Mouse (Mus musculus) myocyte (in vitro differentiated cells): ENCODE measurements at regions not wholly inside any gene's neighbourhood (a gene's known extent, or its start where the extent isn't known, plus 50 kb on each side); places are given as distances from the start of the nearest gene placed in this dataset.

Experiments used
- H3K27me3 ChIP-seq: one replicate; pipeline ENCODE4 v1.6.1; 2011; ENCODE audit not compliant: control insufficient read depth, insufficient read depth, insufficient read length
- H3K36me3 ChIP-seq: one replicate; pipeline ENCODE4 v1.6.1; 2011; ENCODE audit not compliant: control insufficient read depth, insufficient read depth
- H3K4me2 ChIP-seq: one replicate; pipeline ENCODE4 v1.6.1; 2011; ENCODE audit warnings: low read depth, control low read depth
- H3K4me3 ChIP-seq: one replicate; pipeline ENCODE4 v1.5.1; 2011; ENCODE audit warnings: mild to moderate bottlenecking, control low read depth, moderate library complexity
- H3K79me2 ChIP-seq: one replicate; pipeline ENCODE4 v1.6.1; 2011; ENCODE audit not compliant: control insufficient read depth, insufficient read depth
- H3ac ChIP-seq: one replicate; pipeline ENCODE4 v1.6.1; 2011; ENCODE audit not compliant: control insufficient read depth, insufficient read length
- CEBPB ChIP-seq: IDR thresholded peaks from 2 replicates; pipeline ENCODE4 v1.6.1; 2011; ENCODE audit warnings: mild to moderate bottlenecking, moderate library complexity; ENCODE audit not compliant: poor library complexity, insufficient read depth, severe bottlenecking
- E2F4 ChIP-seq: IDR thresholded peaks from one replicate; pipeline ENCODE4 v1.6.1; 2011; ENCODE audit warnings: mild to moderate bottlenecking, control low read depth, moderate library complexity; ENCODE audit not compliant: insufficient read depth
- MAX ChIP-seq: IDR thresholded peaks from one replicate; pipeline ENCODE4 v1.6.1; 2011; ENCODE audit warnings: low read depth, mild to moderate bottlenecking, control low read depth
- MYOD1 ChIP-seq, 3 experiments: IDR thresholded peaks; one replicate each; pipeline ENCODE4 v1.6.1; 2011; ENCODE audit warnings: control low read depth in 2 of 3, low read depth in 2 of 3, mild to moderate bottlenecking in 2 of 3, moderate library complexity in 1 of 3; ENCODE audit not compliant: insufficient read length in 2 of 3, control insufficient read depth in 1 of 3
- MYOG ChIP-seq, 3 experiments: IDR thresholded peaks; one replicate each; pipeline ENCODE4 v1.6.1; 2011; ENCODE audit warnings: control low read depth in 2 of 3, low read depth in 2 of 3, mild to moderate bottlenecking in 2 of 3; ENCODE audit not compliant: insufficient read length in 2 of 3, control insufficient read depth in 1 of 3, insufficient read depth in 1 of 3
- POLR2A ChIP-seq: IDR thresholded peaks from one replicate; pipeline ENCODE4 v1.6.1; 2011; ENCODE audit warnings: low read depth, mild to moderate bottlenecking, control low read depth, moderate library complexity; ENCODE audit not compliant: insufficient read length
- POLR2AphosphoS2 ChIP-seq: IDR thresholded peaks from one replicate; pipeline ENCODE4 v1.6.1; 2011; ENCODE audit warnings: low read depth, control low read depth; ENCODE audit not compliant: insufficient read length
- REST ChIP-seq: IDR thresholded peaks from one replicate; pipeline ENCODE4 v1.6.1; 2011; ENCODE audit warnings: mild to moderate bottlenecking, control low read depth, moderate library complexity; ENCODE audit not compliant: insufficient read depth, insufficient read length
- SRF ChIP-seq: IDR thresholded peaks from one replicate; pipeline ENCODE4 v1.6.1; 2011; ENCODE audit warnings: low read depth; ENCODE audit not compliant: control insufficient read depth, insufficient read length
- TCF12 ChIP-seq: IDR thresholded peaks from one replicate; pipeline ENCODE4 v1.6.1; 2011; ENCODE audit warnings: mild to moderate bottlenecking, control low read depth; ENCODE audit not compliant: poor library complexity, insufficient read depth, severe bottlenecking
- TCF3 ChIP-seq: IDR thresholded peaks from one replicate; pipeline ENCODE4 v1.6.1; 2011; ENCODE audit warnings: low read depth, control low read depth; ENCODE audit not compliant: insufficient read length
- USF1 ChIP-seq: IDR thresholded peaks from one replicate; pipeline ENCODE4 v1.6.1; 2011; ENCODE audit warnings: low read depth, mild to moderate bottlenecking, control low read depth, moderate library complexity

GRCm38 (mm10) chr12:110046613-110047012, 232.3 kb upstream of the Dio3 start:
- Histone ChIP-seq H3K36me3 (no peaks in the 10 kb centered on the region), H3K4me2 (no peak overlapping the region), H3K27me3 (no peaks in the 10 kb centered on the region), H3ac (no peak overlapping the region), H3K4me3 (no peak overlapping the region), H3K79me2 (no peaks in the 10 kb centered on the region)
- no peak for TF ChIP-seq CEBPB
- TF ChIP-seq POLR2A, result no peak
- TF ChIP-seq MAX, result no peak
- no peak for TF ChIP-seq SRF
- TF ChIP-seq TCF12, result no peak
- no peak for TF ChIP-seq MYOG (IDR thresholded peaks at IDR 0.05; ENCODE audit: control insufficient read depth in 1 of 3, insufficient read depth in 1 of 3, insufficient read length in 2 of 3, low read depth in 2 of 3)
- no peak for TF ChIP-seq REST
- TF ChIP-seq POLR2AphosphoS2, result no peak
- TF ChIP-seq MYOD1 (IDR thresholded peaks at IDR 0.05; ENCODE audit: control insufficient read depth in 1 of 3, insufficient read length in 2 of 3, low read depth in 2 of 3), result no peak
- no peak for TF ChIP-seq TCF3
- no peak for TF ChIP-seq E2F4
- no peak for TF ChIP-seq USF1

- Histone ChIP-seq H3K4me2 (no peak overlapping the region), H3K36me3 (no peaks in the 10 kb centered on the region), H3ac (no peak overlapping the region), H3K79me2 (no peaks in the 10 kb centered on the region), H3K4me3 (no peak overlapping the region), H3K27me3 (no peaks in the 10 kb centered on the region)
- TF ChIP-seq MYOD1 (IDR thresholded peaks at IDR 0.05; ENCODE audit: control insufficient read depth in 1 of 3, insufficient read length in 2 of 3, low read depth in 2 of 3) (no peak), TCF12 (no peak), USF1 (no peak), MAX (no peak), TCF3 (no peak), SRF (no peak), POLR2AphosphoS2 (no peak), POLR2A (no peak), CEBPB (no peak), REST (no peak), E2F4 (no peak), MYOG (IDR thresholded peaks at IDR 0.05; ENCODE audit: control insufficient read depth in 1 of 3, insufficient read depth in 1 of 3, insufficient read length in 2 of 3, low read depth in 2 of 3) (no peak)
Measured at GRCm38 (mm10) chr12:110047466-110048250, 231.2 kb upstream of the Dio3 start.

- Histone ChIP-seq H3K36me3 (no peaks in the 10 kb centered on the region), H3K27me3 (no peaks in the 10 kb centered on the region), H3K4me3 (no peak overlapping the region), H3K4me2 (no peak overlapping the region), H3K79me2 (no peaks in the 10 kb centered on the region), H3ac (no peak overlapping the region)
- TF ChIP-seq CEBPB (no peak), POLR2AphosphoS2 (no peak), TCF3 (no peak), POLR2A (no peak), MYOD1 (IDR thresholded peaks at IDR 0.05; ENCODE audit: control insufficient read depth in 1 of 3, insufficient read length in 2 of 3, low read depth in 2 of 3) (no peak), SRF (no peak), MAX (no peak), USF1 (no peak), E2F4 (no peak), REST (no peak), TCF12 (no peak), MYOG (IDR thresholded peaks at IDR 0.05; ENCODE audit: control insufficient read depth in 1 of 3, insufficient read depth in 1 of 3, insufficient read length in 2 of 3, low read depth in 2 of 3) (no peak)
Measured at GRCm38 (mm10) chr12:110049154-110049736, 229.6 kb upstream of the Dio3 start.

DNA sequence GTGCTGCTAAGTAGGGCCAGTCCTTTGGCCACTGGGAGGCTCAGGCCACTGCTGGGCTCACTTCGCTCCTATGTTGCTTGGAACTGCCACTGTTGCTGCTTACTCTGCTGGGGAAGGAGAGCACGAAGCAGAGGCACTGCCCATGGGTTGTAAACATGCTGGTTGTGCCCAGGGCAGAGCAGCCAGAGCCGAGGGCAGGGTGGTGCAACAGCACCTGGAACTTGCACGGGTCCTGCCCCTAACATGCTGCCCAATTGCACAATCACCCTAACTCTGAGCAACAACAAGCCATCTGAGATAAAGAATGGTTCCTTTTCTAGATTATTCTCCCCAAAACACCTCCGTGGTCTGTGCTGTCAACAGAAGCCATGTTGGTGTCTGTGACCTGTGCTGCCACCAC, 219.5 kb upstream of the Dio3 start:
- no peaks in the 10 kb centered on the region for H3K27me3 ChIP-seq
- no peak overlapping the region for H3K4me3 ChIP-seq
- H3K36me3 ChIP-seq, result no peaks in the 10 kb centered on the region
- TF ChIP-seq MAX (no peak), REST (no peak), TCF12 (no peak), CEBPB (no peak), TCF3 (no peak), POLR2A (no peak), SRF (no peak), E2F4 (no peak), USF1 (no peak), POLR2AphosphoS2 (no peak), MYOD1 (IDR thresholded peaks at IDR 0.05; ENCODE audit: control insufficient read depth in 1 of 3, insufficient read length in 2 of 3, low read depth in 2 of 3) (no peak), MYOG (IDR thresholded peaks at IDR 0.05; ENCODE audit: control insufficient read depth in 1 of 3, insufficient read depth in 1 of 3, insufficient read length in 2 of 3, low read depth in 2 of 3) (no peak)
- no peak overlapping the region for H3K4me2 ChIP-seq
- H3K79me2 ChIP-seq, result no peaks in the 10 kb centered on the region
- H3ac ChIP-seq, result no peak overlapping the region
